21 mouse cellular contexts compared by ENCODE assay signal in genomic region chrX:12249911-12250310, GRCm38 (mm10).
DNase-seq lines count a peak whose midpoint lies in the region; ATAC-seq and TF ChIP-seq lines count a peak whose summit lies in the region.
"Had no signal": no experiment of that assay in that cellular context is flagged by ENCODE, and none has a peak within 500 bp of the region (broad histone marks: within the 10 kb centered on the region; RNA-seq: fewer than 3 reads in every experiment).

No protein-coding gene starts in this region.

- H3K79me2 ChIP-seq in liver, adult 2 months (ENCODE audit: control insufficient read depth, insufficient read depth, low read length), result no peaks in the 10 kb centered on the region

- no peak overlapping the region for H3K27ac ChIP-seq in liver, adult 2 months (replicated peaks; ENCODE audit: insufficient read depth, low read depth, low read length)
- no peak overlapping the region for H3K27ac ChIP-seq in liver, embryonic 11.5 days (ENCODE audit: low read depth, low read length)
- no peak overlapping the region for H3K27ac ChIP-seq in thymus, adult 2 months (ENCODE audit: control insufficient read depth, insufficient read depth, low read length)
- H3K27ac ChIP-seq: embryonic facial prominence, embryonic 15.5 days; hindbrain, embryonic 10.5 days had no signal

- peaks cover 6% of the 10 kb centered on the region; the same call in 1 of the 2 replicates for H3K4me1 ChIP-seq in liver, adult 2 months (ENCODE audit: control insufficient read depth, insufficient read depth, low read length)
- no peaks in the 10 kb centered on the region for H3K4me1 ChIP-seq in liver, embryonic 11.5 days (replicated peaks; ENCODE audit: control insufficient read depth, insufficient read depth, low read length)
- H3K4me1 ChIP-seq in thymus, adult 2 months (replicated peaks; ENCODE audit: control insufficient read depth, insufficient read depth, low read length), result peaks cover 11% of the 10 kb centered on the region
- H3K4me1 ChIP-seq: embryonic facial prominence, embryonic 15.5 days; heart, embryonic 12.5 days had no signal

- no peaks in the 10 kb centered on the region for H3K9me3 ChIP-seq in liver, embryonic 11.5 days (ENCODE audit: control insufficient read depth, low read length)
- H3K9me3 ChIP-seq: embryonic facial prominence, embryonic 15.5 days; heart, embryonic 12.5 days; hindbrain, embryonic 10.5 days had no signal

- H3K4me3 ChIP-seq in liver, adult 2 months (ENCODE audit: insufficient read depth, low read depth, low read length), result no peak overlapping the region
- no peak overlapping the region for H3K4me3 ChIP-seq in liver, embryonic 11.5 days (ENCODE audit: low read depth, low read length)
- H3K4me3 ChIP-seq in thymus, adult 2 months (ENCODE audit: control insufficient read depth, insufficient read depth, low read length), result no peak overlapping the region
- H3K4me3 ChIP-seq: embryonic facial prominence, embryonic 15.5 days; erythroblast, embryonic 14.5 days; heart, embryonic 12.5 days; hindbrain, embryonic 10.5 days had no signal

- H3K4me2 ChIP-seq in liver, embryonic 11.5 days, result no peak overlapping the region
- H3K4me2 ChIP-seq: embryonic facial prominence, embryonic 15.5 days; heart, embryonic 12.5 days had no signal

- no peak for TF ChIP-seq CTCF in liver, adult 2 months (IDR thresholded peaks at IDR 0.05; ENCODE audit: low read depth, low read length)
- no peak for TF ChIP-seq CTCF in thymus, adult 2 months (IDR thresholded peaks at IDR 0.05; ENCODE audit: borderline replicate concordance, control insufficient read depth, extremely low read depth, insufficient read depth, low read length, poor library complexity)

- no peak overlapping the region for H3K9ac ChIP-seq in liver, adult 2 months (ENCODE audit: low read depth, low read length)
- H3K9ac ChIP-seq in liver, embryonic 11.5 days (ENCODE audit: low read depth, low read length), result no peak overlapping the region
- H3K9ac ChIP-seq: embryonic facial prominence, embryonic 15.5 days; heart, embryonic 12.5 days had no signal

- intact Hi-C loops in gastrocnemius, postnatal 14 days (cut with DNase I; ENCODE audit: low total_unique reads), result no loop called here

- no peaks in the 10 kb centered on the region for H3K27me3 ChIP-seq in liver, adult 2 months (ENCODE audit: control insufficient read depth, insufficient read depth, low read length)
- no peaks in the 10 kb centered on the region; the same call in 1 of the 2 replicates for H3K27me3 ChIP-seq in liver, embryonic 11.5 days (replicated peaks; ENCODE audit: control insufficient read depth, insufficient read depth, low read length)
- H3K27me3 ChIP-seq in thymus, adult 2 months (ENCODE audit: control insufficient read depth, insufficient read depth, low read length), result no peaks in the 10 kb centered on the region
- H3K27me3 ChIP-seq: CH12.LX; embryonic facial prominence, embryonic 15.5 days; Patski had no signal

- no peak for TF ChIP-seq POLR2A in liver, adult 2 months (IDR thresholded peaks at IDR 0.05; ENCODE audit: extremely low read depth, insufficient read depth, low read length)
- TF ChIP-seq POLR2A in thymus, adult 2 months (IDR thresholded peaks at IDR 0.05; ENCODE audit: control insufficient read depth, extremely low read depth, insufficient read depth, low read length, poor library complexity), result no peak

- no peaks in the 10 kb centered on the region for H3K36me3 ChIP-seq in liver, adult 2 months (ENCODE audit: control insufficient read depth, insufficient read depth, low read length)
- no peaks in the 10 kb centered on the region for H3K36me3 ChIP-seq in liver, embryonic 11.5 days (ENCODE audit: control insufficient read depth, insufficient read depth, low read length)
- H3K36me3 ChIP-seq in thymus, adult 2 months (ENCODE audit: control insufficient read depth, insufficient read depth, low read length), result no peaks in the 10 kb centered on the region
- H3K36me3 ChIP-seq: embryonic facial prominence, embryonic 15.5 days; heart, embryonic 12.5 days; hindbrain, embryonic 10.5 days had no signal

- 68% methylated on average over 4 of the region's 4 CpGs for WGBS in liver, adult 2 months
- WGBS in liver, embryonic 11.5 days, result 75% methylated on average over 4 of the region's 4 CpGs
- 89% methylated on average over 4 of the region's 4 CpGs for WGBS in thymus, adult 2 months

- peak; percentile 41 for DNase-seq in liver, adult 2 months (ENCODE audit: extremely low read depth, low read depth, low spot score)
- DNase-seq in liver, embryonic 11.5 days (ENCODE audit: low spot score), result no peak
- DNase-seq in adipocyte (ENCODE audit: low spot score), result peak; percentile 52
- DNase-seq in lung, postnatal 25 days (ENCODE audit: low spot score), result peak; percentile 37
- DNase-seq in thymus, adult 2 months, result no peak
- DNase-seq in gastrocnemius, postnatal 14 days, result no peak
- DNase-seq: adrenal gland, adult 2 months; adrenal gland, postnatal 25 days; cerebellum, adult 2 months; embryo, embryonic 11 days; gastrocnemius, postnatal 10 days had no signal

- ATAC-seq in liver, embryonic 11.5 days (replicated peaks; ENCODE audit: low FRiP score), result no peak
- 0 out of 2 replicates have a peak, but pooled peaks have one; percentile 23 for ATAC-seq in monocyte, adult 5-6 weeks (replicated peaks; ENCODE audit: insufficient number of reproducible peaks, low FRiP score, low TSS enrichment, poor library complexity, severe bottlenecking)
- ATAC-seq: activated CD4-positive, CD25-positive, alpha-beta regulatory T cell, adult 4 months; forebrain, embryonic 16.5 days; hindbrain, embryonic 16.5 days; Patski had no signal

Comparison
In these comparisons a context has a peak if more than half of its experiments do, and no peak if none do; other contexts are left out.
1. DNase-seq: peak in liver, adult 2 months (single experiment), adipocyte (single experiment) and lung, postnatal 25 days (single experiment); none in liver, embryonic 11.5 days (single experiment), thymus, adult 2 months (single experiment) and gastrocnemius, postnatal 14 days (single experiment).